Mouse (Mus musculus): ENCODE results near the gene Ulk4. TPM values are rescaled to one million over a fixed set of nuclear protein-coding genes. Genes with fewer than 3 reads are reported as not detected.

The Ulk4 gene
- polyA plus RNA-seq, 2 experiments from 2014 or later, result 0.25 to 2.8 TPM

GRCm38 (mm10) chr9:121093760-121094159 lies 183.2 kb downstream of the Ulk4 start:
- ATAC-seq, result no peak

GRCm38 (mm10) chr9:121092568-121092967 lies 184.4 kb downstream of the Ulk4 start:
- ATAC-seq, result no peak

DNA sequence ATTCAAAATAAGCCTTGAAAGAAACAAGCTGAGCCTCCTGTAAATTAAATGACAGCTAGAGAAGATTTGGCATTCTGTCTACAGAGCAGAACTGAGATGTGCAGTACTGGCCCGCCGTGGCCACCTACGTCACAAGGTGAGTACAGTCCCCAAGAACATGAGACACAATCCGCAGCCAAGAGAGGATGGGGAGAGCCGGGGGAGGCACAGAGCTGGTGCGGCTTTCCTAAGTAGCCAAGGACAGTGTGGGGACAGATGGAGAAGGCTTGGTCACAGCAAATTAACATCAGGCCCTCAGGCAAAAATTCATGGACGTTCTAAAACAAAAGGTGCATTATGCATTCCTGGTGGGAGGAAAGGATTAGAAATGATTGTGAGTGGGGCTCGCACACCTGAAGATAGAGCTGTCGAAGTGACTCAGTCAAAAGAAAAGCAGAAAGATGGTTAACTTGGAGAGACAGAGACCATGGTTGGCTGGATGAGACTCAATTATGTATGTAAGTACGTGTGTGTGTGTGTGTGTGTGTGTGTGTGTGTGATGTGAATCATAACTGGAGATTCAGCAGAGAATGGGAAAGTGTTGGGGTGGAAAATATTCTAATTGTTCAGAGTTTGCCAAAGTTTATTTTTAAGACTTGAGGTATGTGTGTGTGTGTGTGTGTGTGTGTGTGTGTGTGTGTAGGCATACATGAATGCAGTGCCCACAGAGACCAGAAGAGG lies 185.8 kb downstream of the Ulk4 start:
- ATAC-seq, result no peak

GRCm38 (mm10) chr9:121087661-121088060 lies 189.3 kb downstream of the Ulk4 start:
- ATAC-seq, result no peak

DNA sequence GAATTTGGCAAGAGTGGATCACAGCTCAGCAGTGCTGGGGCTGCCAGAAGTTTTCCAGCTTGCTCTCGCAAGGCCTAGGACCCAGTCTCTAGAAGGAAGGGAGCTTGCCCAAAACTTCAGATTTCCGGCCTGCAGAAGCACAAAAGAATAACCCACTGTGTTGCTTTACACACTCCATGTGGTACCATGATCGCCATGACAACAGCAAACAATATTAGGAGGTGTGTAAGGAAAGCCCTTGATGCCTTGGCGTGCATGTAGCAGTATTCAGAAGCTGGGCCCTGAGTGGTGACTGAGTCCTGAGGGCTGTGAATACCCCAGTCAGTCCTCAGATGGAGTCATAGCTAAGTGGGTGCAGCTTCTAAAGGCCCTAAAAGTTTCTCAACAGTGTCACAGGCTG lies 192.8 kb downstream of the Ulk4 start:
- ATAC-seq, result no peak

- ATAC-seq, result no peak
These were observed 196.2 kb downstream of the Ulk4 start for GRCm38 (mm10) chr9:121080834-121081233.

- no peak for ATAC-seq
These were observed 196.6 kb downstream of the Ulk4 start for GRCm38 (mm10) chr9:121080413-121080812.

- ATAC-seq, result no peak
These were observed 197.5 kb downstream of the Ulk4 start for GRCm38 (mm10) chr9:121079388-121080088.

DNA sequence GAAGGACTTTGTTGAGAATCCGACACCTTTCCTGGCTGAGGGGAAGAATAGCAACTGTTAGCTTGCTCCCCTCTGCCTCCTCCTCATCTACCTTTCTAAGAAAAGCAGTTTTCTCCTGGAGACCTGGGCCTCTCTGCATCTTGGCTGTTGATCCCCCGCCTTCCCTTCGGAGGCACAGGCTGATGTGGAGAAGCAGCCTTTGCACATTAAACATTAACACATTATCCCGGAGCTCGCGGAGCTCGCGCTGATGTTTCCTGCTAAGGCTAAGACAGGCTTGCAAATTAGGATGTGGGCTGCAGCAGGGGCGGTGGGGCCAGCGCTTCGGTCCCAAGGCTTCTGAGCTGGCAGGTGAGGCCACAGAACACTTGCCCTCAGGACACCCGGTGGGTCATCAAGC lies 200.7 kb downstream of the Ulk4 start:
- no peak for ATAC-seq

DNA sequence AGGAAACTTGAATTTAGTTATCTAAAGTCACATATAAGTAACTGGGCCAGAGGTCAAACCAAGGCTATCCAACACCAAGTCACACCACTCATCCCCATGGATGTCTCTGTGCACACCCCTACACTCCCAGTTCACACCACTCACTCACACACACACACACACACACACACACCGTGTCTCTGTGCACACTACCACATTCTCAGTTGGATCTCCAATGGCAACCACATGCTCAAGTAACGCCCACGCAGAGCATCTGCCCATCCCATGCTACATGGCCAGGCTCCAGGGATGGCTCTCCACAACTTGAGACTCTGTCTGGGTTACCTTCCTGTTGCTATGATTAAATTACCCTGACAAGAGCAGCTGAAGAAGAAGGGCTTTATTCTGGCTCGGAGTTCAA lies 201.8 kb downstream of the Ulk4 start:
- no peak for ATAC-seq

- no peak for ATAC-seq
These were observed 202.3 kb downstream of the Ulk4 start for GRCm38 (mm10) chr9:121074726-121075125.

DNA sequence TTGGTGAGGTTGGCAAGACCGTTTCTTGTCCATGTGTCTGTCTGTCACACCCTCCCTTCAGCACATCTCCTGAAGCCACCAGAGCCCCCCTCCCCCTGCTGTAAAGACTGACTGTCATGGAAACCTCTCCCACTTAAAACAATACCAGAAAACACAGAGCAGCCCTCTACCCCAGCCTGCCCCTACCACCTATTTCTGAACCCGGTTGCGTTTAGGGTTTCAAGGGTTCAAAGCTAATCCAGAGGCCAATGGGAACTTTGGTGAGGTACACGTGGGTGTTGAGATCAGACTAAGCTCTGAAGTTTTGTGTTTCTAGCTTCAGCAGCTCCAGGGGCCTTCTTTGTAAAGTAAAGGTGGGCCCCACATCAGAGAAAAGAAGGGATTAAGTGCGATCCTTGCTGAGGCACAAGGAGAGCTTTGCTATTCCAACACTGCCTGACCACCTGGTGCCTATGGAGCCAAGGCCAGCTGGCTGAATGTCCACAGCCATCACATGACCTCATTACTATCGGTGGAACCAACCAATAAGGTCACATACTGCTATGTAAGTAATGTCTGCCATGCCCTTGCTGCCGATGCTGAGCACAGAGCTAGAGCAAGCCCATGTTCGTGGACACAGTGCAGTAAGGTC lies 204.8 kb downstream of the Ulk4 start:
- no peak for ATAC-seq

- no peak for ATAC-seq
These were observed 205.4 kb downstream of the Ulk4 start for GRCm38 (mm10) chr9:121071461-121072126.

GRCm38 (mm10) chr9:121071050-121071449 lies 205.9 kb downstream of the Ulk4 start:
- no peak for ATAC-seq

GRCm38 (mm10) chr9:121068115-121068514 lies 208.9 kb downstream of the Ulk4 start:
- no peak for ATAC-seq

GRCm38 (mm10) chr9:121067043-121067442 lies 210.0 kb downstream of the Ulk4 start:
- no peak for ATAC-seq

- ATAC-seq, result no peak
These were observed 211.5 kb downstream of the Ulk4 start for GRCm38 (mm10) chr9:121065383-121065978.

DNA sequence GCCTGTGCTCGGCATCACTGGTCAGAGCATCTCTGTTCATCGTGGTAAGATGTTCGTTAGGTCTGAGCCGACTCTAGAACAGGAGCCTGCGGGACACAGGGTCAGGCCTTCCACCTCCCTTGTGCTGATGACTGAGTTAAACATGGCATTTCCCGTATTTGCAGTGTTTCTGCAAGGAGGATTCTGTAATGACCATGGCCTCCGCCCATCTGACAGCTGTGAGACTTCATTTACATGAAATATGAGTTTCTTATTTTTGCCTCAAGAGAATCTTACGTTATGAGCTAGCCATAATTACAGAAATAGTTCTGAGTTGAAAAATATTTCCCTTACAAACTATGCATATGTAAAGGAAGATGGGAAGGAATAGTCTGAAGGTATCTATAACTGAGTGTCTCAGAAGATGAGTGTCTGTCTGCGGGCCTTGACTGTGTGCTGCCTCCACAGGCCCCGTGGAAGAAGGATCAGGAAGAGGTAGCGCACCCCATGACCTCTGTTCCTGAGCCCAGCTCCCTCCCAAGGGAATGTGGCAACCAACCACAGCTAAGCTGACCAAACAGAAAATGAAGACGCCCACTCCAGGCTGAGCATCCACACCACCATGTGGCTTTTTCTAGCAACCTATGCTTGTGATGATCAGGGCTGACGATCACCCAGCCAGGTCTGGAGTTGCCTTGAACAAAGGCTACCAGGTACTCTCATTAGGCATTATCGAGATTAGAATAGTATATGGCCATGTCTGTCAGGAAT lies 212.2 kb downstream of the Ulk4 start:
- no peak for ATAC-seq

DNA sequence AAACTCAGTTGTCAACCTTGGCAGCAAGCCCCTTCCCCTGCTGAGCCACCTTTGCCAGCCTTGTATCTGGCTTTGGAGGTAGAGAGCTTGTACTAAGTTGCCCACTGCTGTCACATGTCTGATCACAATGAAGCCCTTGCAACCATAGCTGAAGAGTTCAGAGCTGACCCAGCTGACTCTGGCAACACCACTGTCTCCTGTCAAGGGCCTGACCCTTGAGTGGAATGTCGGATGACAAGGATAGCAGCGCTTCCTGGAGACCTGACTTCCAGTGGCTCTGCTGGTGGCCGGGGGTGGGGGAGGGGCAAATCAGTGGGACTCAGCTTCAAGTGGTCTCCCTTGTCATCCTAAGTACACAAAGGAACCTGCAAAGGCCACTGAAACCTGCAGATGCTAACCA lies 214.3 kb downstream of the Ulk4 start:
- ATAC-seq, result no peak

GRCm38 (mm10) chr9:121061820-121062623 lies 215.0 kb downstream of the Ulk4 start:
- no peak for ATAC-seq

DNA sequence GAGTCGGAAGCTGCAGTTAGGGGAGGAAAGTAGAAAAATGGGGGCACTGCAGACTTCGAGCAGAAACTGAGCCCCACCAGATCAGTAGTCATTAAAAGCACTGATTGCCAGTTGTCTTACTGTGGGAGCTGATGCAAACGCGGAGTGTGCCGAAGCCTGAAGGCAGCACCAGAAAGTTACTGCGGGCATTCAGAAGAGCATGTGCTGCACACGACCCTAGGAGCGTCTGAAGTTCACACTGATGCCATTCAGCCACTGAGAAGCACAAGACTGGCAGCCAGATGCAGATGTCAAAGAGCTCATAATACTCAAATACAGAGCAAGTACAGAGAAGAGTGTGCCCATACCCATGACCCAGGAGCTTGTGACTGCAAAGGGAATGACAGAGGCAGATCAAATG lies 216.7 kb downstream of the Ulk4 start:
- ATAC-seq, result no peak
